Mouse (Mus musculus) intestine, embryonic 14.5 days (tissue): ENCODE results near the gene Mmrn2. TPM values are rescaled to one million over a fixed set of nuclear protein-coding genes. Genes with fewer than 3 reads are reported as not detected.

Experiments used
- ATAC-seq: fragments of 200-750 bp; cut with Nextera tagmentation; replicated peaks from 2 replicates; pipeline ENCODE4 v1.8.0; 2017; ENCODE audit warnings: low read depth, moderate number of reproducible peaks, moderate TSS enrichment, moderate library complexity; ENCODE audit not compliant: low FRiP score, low TSS enrichment
- DNase-seq: peaks from one replicate; pipeline ENCODE4 v3.0.0-alpha.2; 2018; ENCODE audit warnings: low spot score
- H3K27ac ChIP-seq: fragments of 300-500 bp; sonication (generic); 2 replicates; pipeline ENCODE4 v1.5.1; 2014; ENCODE audit warnings: low read depth, mild to moderate bottlenecking, control low read depth
- H3K27me3 ChIP-seq: fragments of 300-500 bp; sonication (generic); replicated peaks from 2 replicates; pipeline ENCODE4 v1.6.1; 2014; ENCODE audit warnings: low read length, control low read depth; ENCODE audit not compliant: control insufficient read depth, insufficient read depth
- H3K36me3 ChIP-seq: fragments of 300-500 bp; sonication (generic); 2 replicates; pipeline ENCODE4 v1.6.1; 2014; ENCODE audit warnings: low read length, control low read depth; ENCODE audit not compliant: control insufficient read depth, insufficient read depth
- H3K4me1 ChIP-seq: fragments of 300-500 bp; sonication (generic); replicated peaks from 2 replicates; pipeline ENCODE4 v1.6.1; 2014; ENCODE audit warnings: low read length, control low read depth, mixed read lengths; ENCODE audit not compliant: control insufficient read depth, insufficient read depth
- H3K4me2 ChIP-seq: fragments of 300-500 bp; sonication (generic); 2 replicates; pipeline ENCODE4 v1.6.1; 2014; ENCODE audit warnings: low read length
- H3K4me3 ChIP-seq: fragments of 300-500 bp; sonication (generic); 2 replicates; pipeline ENCODE4 v1.5.1; 2014; ENCODE audit warnings: low read depth, low read length, control low read depth, mixed read lengths
- H3K9ac ChIP-seq: fragments of 300-500 bp; sonication (generic); 2 replicates; pipeline ENCODE4 v1.6.1; 2014; ENCODE audit warnings: mild to moderate bottlenecking, low read length
- H3K9me3 ChIP-seq: fragments of 300-500 bp; sonication (generic); 2 replicates; pipeline ENCODE4 v1.6.1; 2016; ENCODE audit warnings: low read length, control low read depth; ENCODE audit not compliant: control insufficient read depth
- WGBS: fragments of 180-500 bp; shearing (Covaris S2); extraction: QIAGEN DNeasy Blood & Tissue Kit; methylation state at CpG from one replicate; pipeline ENCODE4 v1.1.7; 2014; 5-methylcytosine and 5-hydroxymethylcytosine counted together
- polyA plus RNA-seq: library from polyadenylated mRNA; unstranded; fragments of >200 nt; fragmentation: Nextera tagmentation; extraction: Ambion mirVana; gene quantifications from 2 replicates; pipeline ENCODE4 v1.2.1, GENCODE M21; 2014

Gene Mmrn2
- polyA plus RNA-seq, 1 experiment from 2014 or later, result 8.1 TPM

DNA sequence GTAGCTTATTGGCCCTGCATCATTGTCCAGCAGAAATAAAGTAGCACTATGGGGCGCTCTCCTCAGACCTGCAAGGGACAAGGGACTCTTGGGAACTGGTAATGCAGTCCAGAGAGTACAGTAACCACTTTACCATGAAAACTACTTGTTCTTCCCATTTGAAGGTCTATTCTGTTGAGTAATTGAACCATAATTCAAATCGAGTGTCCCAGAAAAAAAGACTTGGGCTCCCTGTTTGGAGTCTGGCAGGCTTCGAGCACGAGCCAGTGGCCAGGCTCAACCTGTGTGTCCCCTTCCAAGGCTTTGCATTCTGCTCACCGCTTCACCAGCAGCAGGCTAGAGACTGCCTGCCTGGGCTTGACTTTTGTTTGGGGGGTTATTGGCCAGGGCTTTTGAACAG lies 30.9 kb upstream of the Mmrn2 start:
- ATAC-seq (no peak), DNase-seq (no peak)
- peaks cover 47% of the 10 kb centered on the region for H3K36me3 ChIP-seq
- no peak overlapping the region for H3K27ac ChIP-seq
- H3K9ac ChIP-seq, result no peak overlapping the region
- H3K4me2 ChIP-seq, result no peak overlapping the region
- H3K4me3 ChIP-seq, result no peak overlapping the region
- no peaks in the 10 kb centered on the region for H3K27me3 ChIP-seq
- no peaks in the 10 kb centered on the region for H3K4me1 ChIP-seq
- no peaks in the 10 kb centered on the region for H3K9me3 ChIP-seq
- 86% methylated on average over 5 of the region's 5 CpGs for WGBS

DNA sequence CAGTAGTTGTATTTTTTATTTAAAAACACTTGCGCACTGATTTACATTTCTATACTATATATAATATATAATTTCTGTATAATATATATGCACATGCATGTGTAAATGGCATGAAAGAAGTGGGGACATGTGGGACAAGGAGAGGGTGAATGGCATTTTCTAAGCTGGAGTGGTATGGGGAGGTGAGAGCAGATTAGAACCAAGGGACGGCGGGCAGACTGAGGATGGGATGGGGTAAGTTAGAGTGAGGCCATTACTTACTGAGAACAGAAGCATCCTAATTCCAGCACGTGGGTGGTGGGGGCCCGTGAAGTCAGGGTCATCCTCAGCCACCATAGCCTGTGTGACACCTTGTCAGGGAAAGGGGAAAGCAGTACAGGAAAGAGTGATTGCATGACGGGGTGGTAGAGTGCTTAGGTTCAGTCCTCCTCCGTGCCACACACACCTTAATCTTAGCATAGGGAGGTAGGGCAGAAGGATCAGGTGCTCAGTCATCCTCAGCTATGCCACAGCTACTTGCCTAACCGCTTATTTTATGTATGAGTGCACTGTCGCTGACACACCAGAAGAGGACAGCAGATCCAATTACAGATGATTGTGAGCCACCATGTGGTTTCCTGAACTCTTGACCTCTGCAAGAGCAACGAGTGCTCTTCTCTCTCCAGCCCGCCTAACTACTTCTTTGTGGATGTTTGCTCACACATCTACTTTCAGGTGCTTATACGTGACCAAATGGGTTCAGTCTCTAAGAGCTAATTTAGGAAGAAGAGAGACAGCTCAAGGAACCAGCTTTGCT lies 29.3 kb upstream of the Mmrn2 start:
- WGBS, result 55% methylated on average over 12 of the region's 12 CpGs
- H3K27ac ChIP-seq, result no peak overlapping the region
- ATAC-seq, result peak; percentile 38

DNA sequence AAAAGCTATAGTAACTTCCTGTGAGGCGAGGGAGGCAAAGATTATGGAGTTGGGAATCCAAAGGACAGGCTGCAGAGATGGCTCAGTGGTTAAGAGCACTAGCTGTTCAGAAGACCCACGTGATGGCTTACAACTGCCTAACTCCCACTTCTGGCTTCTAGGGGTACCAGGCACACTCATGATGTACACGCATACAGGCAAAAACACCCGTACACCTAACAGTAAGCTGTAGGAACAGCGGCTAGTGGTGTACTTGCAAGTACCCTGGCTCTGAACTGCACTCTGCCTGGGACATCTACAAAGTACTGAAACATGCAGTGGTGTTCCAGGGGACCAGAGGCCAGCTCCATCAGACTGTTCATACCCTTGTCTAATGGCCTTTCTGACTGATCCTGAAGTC lies 28.2 kb upstream of the Mmrn2 start:
- no peak overlapping the region for H3K4me2 ChIP-seq
- 93% methylated on average over 5 of the region's 5 CpGs for WGBS
- no peaks in the 10 kb centered on the region for H3K9me3 ChIP-seq
- H3K9ac ChIP-seq, result no peak overlapping the region
- H3K27me3 ChIP-seq, result no peaks in the 10 kb centered on the region
- peaks cover 23% of the 10 kb centered on the region for H3K36me3 ChIP-seq
- no peaks in the 10 kb centered on the region for H3K4me1 ChIP-seq
- ATAC-seq (no peak), DNase-seq (no peak)
- H3K4me3 ChIP-seq, result no peak overlapping the region
- H3K27ac ChIP-seq, result no peak overlapping the region

More for the DNA sequence above, 29.3 kb upstream of the Mmrn2 start:
- Histone ChIP-seq H3K4me2 (no peak overlapping the region), H3K27me3 (no peaks in the 10 kb centered on the region), H3K36me3 (peaks cover 32% of the 10 kb centered on the region), H3K4me1 (no peaks in the 10 kb centered on the region), H3K9me3 (no peaks in the 10 kb centered on the region), H3K4me3 (no peak overlapping the region), H3K9ac (no peak overlapping the region)
- DNase-seq, result no peak

DNA sequence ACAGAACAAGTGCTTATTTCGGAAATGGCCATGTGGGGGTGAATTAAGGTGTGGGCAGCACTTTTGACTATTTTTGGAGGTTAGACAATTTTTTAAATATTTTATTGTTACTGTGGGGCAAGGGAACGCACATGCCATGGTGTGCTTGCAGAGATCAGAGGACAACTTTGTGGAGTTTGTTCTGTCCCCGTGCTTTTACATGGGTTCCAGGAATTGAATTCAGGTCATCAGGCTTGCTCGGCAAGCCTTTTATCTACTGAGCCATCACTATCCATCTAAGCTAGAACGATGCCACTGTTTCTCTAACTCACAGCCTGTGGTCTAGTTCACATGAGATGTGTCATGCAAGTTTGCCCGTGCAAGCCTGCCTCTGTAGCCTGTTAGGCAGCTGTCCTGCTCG lies 27.0 kb upstream of the Mmrn2 start:
- peaks cover 11% of the 10 kb centered on the region for H3K36me3 ChIP-seq
- 71% methylated on average over 7 of the region's 7 CpGs for WGBS
- no peak overlapping the region for H3K4me2 ChIP-seq
- no peak overlapping the region for H3K4me3 ChIP-seq
- no peaks in the 10 kb centered on the region for H3K27me3 ChIP-seq
- DNase-seq (no peak), ATAC-seq (no peak)
- H3K9me3 ChIP-seq, result no peaks in the 10 kb centered on the region
- no peak overlapping the region for H3K27ac ChIP-seq
- no peaks in the 10 kb centered on the region for H3K4me1 ChIP-seq
- H3K9ac ChIP-seq, result no peak overlapping the region

DNA sequence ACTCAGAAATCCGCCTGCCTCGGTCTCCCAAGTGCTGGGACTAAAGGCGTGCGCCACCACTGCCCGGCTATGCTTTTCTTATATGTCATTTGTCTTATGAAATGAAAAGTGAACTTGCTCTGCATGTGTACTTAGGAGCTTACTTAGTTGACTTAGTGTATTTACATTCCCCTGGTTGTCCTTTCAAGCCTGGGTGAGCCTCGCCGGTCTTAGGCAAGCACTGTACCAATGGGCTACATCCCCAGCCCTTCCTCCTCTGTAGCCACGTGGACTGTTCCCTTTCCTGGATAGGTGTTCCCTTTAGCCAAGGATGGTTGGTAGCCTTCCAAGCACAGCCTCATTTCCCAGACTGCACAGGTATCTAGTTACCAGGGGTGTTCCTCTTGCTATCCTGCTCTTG lies 26.3 kb upstream of the Mmrn2 start:
- H3K4me1 ChIP-seq, result no peaks in the 10 kb centered on the region
- ATAC-seq, result no peak; the same call in 1 of the 2 replicates
- WGBS, result 65% methylated on average over 8 of the region's 8 CpGs
- H3K9me3 ChIP-seq, result no peaks in the 10 kb centered on the region
- no peak for DNase-seq
- no peak overlapping the region for H3K4me3 ChIP-seq
- H3K9ac ChIP-seq, result no peak overlapping the region
- no peak overlapping the region for H3K27ac ChIP-seq
- H3K27me3 ChIP-seq, result no peaks in the 10 kb centered on the region
- H3K4me2 ChIP-seq, result no peak overlapping the region
- peaks cover 6% of the 10 kb centered on the region for H3K36me3 ChIP-seq

DNA sequence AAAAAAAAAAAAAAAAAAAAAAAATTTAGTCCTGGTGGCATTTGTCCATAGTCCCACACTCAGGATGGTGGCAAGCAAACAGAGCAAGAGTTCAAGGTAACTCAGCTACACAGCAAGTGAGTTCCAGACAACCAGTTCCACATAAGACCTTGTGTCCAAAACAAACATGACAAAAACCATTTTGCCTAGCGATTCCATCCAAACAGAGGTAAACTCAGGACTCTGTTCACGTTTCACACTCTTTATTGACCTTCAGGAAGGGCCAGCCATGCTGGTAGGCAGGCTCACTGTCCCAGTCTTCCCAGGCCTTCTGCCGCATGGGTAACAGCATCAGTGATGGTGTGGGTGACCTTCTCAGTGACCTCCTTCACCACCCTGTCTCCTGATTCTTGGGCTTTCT lies 23.6 kb upstream of the Mmrn2 start:
- no peaks in the 10 kb centered on the region for H3K9me3 ChIP-seq
- H3K27ac ChIP-seq, result no peak overlapping the region
- ATAC-seq, result no peak
- 66% methylated on average over 3 of the region's 3 CpGs for WGBS
- DNase-seq, result no peak
- no peak overlapping the region for H3K4me3 ChIP-seq
- no peak overlapping the region for H3K4me2 ChIP-seq
- no peaks in the 10 kb centered on the region for H3K27me3 ChIP-seq
- H3K36me3 ChIP-seq, result no peaks in the 10 kb centered on the region
- no peak overlapping the region for H3K9ac ChIP-seq
- no peaks in the 10 kb centered on the region for H3K4me1 ChIP-seq

DNA sequence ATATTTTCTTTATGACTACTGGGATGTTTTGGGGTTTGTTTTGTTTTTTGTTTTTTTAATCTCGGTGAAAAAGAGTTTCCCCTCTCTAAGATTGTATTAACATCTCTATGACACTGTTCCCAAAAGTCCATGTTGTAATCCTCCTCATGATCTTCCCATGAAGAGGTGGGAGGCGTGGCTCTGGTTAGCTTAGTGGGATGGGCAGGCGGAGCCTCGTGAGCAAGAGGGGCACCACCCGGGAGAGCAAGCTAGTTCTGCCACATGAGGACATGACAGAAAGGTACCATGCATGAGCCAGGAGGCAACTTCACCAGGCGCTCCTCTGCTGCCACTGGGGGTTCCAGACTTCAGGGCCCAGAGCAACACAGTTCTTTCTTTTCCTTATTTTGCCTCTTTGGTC lies 22.7 kb upstream of the Mmrn2 start:
- H3K36me3 ChIP-seq, result no peaks in the 10 kb centered on the region

DNA sequence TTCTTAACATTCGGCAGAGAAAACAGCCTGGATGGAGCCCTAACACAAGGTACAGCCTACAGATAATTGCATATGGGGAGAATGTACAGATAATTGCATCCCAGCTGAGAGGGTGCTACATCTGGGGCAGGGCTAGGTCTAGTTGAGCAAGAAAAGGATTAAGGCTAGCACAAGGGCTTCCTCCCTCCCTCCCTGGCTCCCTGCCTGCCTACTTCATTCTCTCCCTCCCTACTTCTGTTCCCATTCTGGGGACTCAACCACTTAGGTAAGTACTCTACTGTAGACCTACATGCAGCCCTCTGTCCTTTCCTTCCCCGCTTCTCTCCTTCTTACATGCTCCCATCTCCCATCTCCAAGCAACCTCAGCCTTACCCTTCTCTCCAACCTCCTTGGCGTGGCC lies 21.9 kb upstream of the Mmrn2 start:
- WGBS, result 90% methylated on average over 3 of the region's 3 CpGs
- Histone ChIP-seq H3K27me3 (no peaks in the 10 kb centered on the region), H3K9ac (no peak overlapping the region), H3K4me1 (no peaks in the 10 kb centered on the region), H3K4me2 (no peak overlapping the region), H3K36me3 (no peaks in the 10 kb centered on the region), H3K9me3 (no peaks in the 10 kb centered on the region), H3K27ac (no peak overlapping the region), H3K4me3 (no peak overlapping the region)
- ATAC-seq, result no peak
- no peak for DNase-seq

More for the DNA sequence above, 22.7 kb upstream of the Mmrn2 start:
- 52% methylated on average over 6 of the region's 6 CpGs for WGBS
- no peak for ATAC-seq
- no peak overlapping the region for H3K27ac ChIP-seq
- H3K27me3 ChIP-seq, result no peaks in the 10 kb centered on the region
- no peak overlapping the region for H3K4me2 ChIP-seq
- no peak overlapping the region for H3K4me3 ChIP-seq
- no peak for DNase-seq
- H3K4me1 ChIP-seq, result no peaks in the 10 kb centered on the region
- H3K9ac ChIP-seq, result no peak overlapping the region
- no peaks in the 10 kb centered on the region for H3K9me3 ChIP-seq

DNA sequence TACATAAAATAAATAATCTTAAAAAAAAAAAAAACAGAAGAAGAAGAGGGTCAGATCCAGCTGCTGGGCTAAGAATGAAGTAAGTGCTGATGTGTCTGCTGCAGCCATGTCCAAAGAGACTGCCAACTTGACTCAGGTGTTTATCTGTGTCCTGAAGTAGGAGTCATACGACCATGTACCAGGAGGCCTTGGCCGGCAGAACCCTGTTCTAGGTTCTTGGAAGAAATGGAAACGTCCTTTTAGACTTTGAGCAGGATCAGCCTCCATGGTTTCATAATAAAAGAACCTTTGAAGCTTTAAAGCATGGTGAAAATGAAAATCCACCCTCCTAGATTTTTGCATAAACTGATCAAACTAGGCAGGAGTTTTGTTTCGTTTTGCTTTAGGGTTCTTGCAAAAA lies 20.8 kb upstream of the Mmrn2 start:
- Histone ChIP-seq H3K4me3 (no peak overlapping the region), H3K4me2 (no peak overlapping the region), H3K36me3 (no peaks in the 10 kb centered on the region), H3K27ac (no peak overlapping the region), H3K9ac (no peak overlapping the region), H3K4me1 (no peaks in the 10 kb centered on the region), H3K27me3 (no peaks in the 10 kb centered on the region), H3K9me3 (no peaks in the 10 kb centered on the region)
- WGBS, result 76% methylated on average over 4 of the region's 4 CpGs
- ATAC-seq (no peak), DNase-seq (no peak)
